Mouse (Mus musculus): ENCODE measurements at regions not wholly inside any gene's neighbourhood (a gene's known extent, or its start where the extent isn't known, plus 50 kb on each side); places are given as distances from the start of the nearest gene placed in this dataset.
"Not testable (repeated sequence)": the region's sequence is repeated elsewhere in the genome, so short reads cannot be mapped to it uniquely, and the experiment has no call there.

- DNase-seq (ENCODE audit: low spot score in 2 of 2): no peak
Measured at GRCm38 (mm10) chr5:5956716-5957115, 207.6 kb upstream of the Steap1 start.

GRCm38 (mm10) chr5:5955783-5956182 is 206.7 kb upstream of the Steap1 start:
- no peak for DNase-seq (ENCODE audit: low spot score in 2 of 2)

DNA sequence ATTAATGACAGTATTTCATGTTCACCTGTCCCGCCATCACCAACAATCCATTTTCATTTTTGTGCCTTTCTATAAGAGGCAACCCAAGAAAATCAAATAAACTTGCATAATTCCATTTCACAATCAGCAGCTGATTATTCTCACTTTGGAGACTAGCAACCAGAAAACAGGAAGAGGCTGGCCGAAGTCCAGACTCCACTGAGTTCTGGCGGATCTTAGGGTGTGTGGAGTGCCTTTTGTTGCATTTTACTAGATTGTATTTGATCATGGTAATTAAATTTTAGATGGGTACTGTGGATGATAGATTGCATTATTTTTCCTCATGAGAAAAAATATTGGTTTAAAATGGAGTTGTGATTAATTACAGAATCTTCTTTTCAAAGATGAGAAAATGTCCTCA is 176.7 kb upstream of the Steap1 start:
- DNase-seq (ENCODE audit: low spot score in 2 of 2): peak; percentile 3 to 28

DNA sequence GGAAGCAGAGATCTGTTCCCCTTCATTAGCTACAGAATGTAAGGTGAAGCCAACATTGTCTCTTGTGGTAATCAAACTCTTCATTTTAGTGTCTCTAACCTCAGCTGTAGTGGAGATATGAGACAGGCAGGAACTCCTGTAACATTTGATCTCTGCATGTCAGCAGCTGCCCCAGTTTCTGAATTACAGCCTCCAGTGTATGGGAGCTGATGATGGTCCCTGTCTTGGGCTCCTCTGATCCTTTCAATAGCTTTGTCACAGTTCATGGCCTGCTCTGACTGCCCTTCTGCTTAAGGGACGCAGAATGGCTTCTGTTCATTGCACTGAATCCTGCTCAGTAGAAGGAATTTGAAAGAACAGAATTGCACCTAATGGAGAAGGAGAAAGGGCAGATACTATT is 167.3 kb upstream of the Steap1 start:
- no peak for DNase-seq (ENCODE audit: low spot score in 2 of 2)

- DNase-seq (ENCODE audit: low spot score in 2 of 2): no peak
Measured at GRCm38 (mm10) chr5:5889376-5889775, 140.2 kb upstream of the Steap1 start.

GRCm38 (mm10) chr5:5873425-5873824 is 124.3 kb upstream of the Steap1 start:
- no peak for DNase-seq (ENCODE audit: low spot score in 2 of 2)

GRCm38 (mm10) chr5:5856146-5856724 is 107.1 kb upstream of the Steap1 start:
- no peak for DNase-seq (ENCODE audit: low spot score in 2 of 2)

DNA sequence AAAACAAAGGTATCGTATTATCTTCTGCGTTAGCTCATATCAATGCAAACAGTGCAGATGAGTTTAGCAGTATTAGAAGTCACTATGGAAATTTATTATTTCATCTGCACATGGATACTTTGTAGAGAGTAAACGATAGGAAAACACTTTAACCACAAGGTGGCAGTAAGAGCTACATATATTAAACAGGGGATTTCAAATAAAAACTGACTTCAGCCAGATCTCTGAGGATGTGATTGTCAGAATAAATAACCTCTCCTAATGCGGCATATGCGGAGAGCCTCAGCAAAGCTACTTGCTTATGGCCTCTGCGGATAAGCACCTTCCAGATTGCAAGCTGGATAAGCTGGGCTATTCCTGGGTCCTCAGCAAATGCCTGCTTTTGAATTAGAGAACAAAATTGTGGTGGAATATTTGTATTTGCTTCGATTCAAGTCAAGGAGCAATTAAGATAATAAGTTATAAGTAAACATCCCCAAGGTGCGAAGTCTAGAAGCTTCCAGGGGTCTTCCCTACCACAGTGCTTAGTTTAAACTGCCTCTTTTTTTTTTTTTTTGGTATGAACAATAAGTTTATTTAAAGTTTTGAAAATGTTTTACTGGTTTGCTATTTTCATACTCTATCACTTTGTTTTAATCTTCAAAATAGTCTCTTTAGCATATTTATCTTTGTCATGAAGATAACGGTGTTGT is 96.8 kb upstream of the Steap1 start:
- peak in 1 of 2 experiments; percentile 3 for DNase-seq (ENCODE audit: low spot score in 2 of 2)

DNA sequence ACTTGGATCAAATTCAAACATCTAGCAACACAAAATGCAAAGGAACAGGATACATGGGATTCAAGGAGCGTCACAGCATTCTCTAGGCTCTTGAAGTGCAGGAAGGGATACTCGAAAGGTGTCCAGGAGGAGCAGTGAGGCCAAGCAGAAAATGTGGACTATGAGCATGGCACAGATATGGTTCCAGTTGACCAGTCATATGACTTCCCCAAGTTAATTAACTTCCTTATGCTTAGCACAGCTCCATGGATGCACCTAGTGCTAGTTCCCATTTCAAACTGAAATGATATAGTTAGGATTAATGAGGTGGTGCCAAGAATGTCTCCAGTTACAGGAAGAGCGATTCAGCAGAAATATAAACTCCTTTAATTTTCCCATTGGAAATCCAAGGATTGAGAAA is 95.2 kb upstream of the Steap1 start:
- DNase-seq (ENCODE audit: low spot score in 2 of 2): no peak

DNA sequence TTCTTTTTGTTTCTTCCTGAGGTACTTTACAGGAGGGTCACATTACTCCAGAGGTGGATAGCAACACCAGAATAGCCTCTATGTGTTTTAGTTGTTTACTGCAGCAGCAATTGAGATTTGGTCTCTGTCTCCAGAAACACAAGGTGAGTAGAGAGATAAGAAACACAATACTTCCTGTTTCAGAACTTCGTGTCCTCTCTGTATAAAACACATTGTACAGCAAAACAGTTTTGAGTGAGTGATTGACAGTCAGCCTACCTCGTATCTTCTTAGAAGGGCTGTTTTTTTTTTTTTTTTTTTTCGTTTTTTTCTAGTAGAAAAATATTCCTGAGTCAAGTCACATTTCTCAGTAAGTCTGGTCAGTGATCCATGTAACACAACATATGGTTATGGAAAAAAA is 89.6 kb upstream of the Steap1 start:
- DNase-seq (ENCODE audit: low spot score in 2 of 2): no peak

GRCm38 (mm10) chr5:5822666-5823065 is 73.5 kb upstream of the Steap1 start:
- DNase-seq (ENCODE audit: low spot score in 2 of 2): not testable (repeated sequence)
